ENCODE assay signal across 8 mouse cellular contexts in genomic region chr4:59548560-59549174, GRCm38 (mm10). TPM values are rescaled to one million over a fixed set of nuclear protein-coding genes. Genes with fewer than 3 reads are reported as not detected.
DNase-seq lines count a peak whose midpoint lies in the region; ATAC-seq and TF ChIP-seq lines count a peak whose summit lies in the region.

No protein-coding gene starts in this region.

- WGBS in heart, embryonic 14.5 days = under 1% methylated on average over 77 of the region's 83 CpGs
- WGBS in liver, embryonic 14.5 days (ENCODE audit: insufficient replicate concordance) = under 1% methylated on average over 83 of the region's 83 CpGs
- 0% methylated on average over 69 of the region's 83 CpGs for WGBS in neural tube, embryonic 11.5 days

- H3K4me2 ChIP-seq in CH12.LX (ENCODE audit: insufficient read depth, low read depth, poor library complexity, severe bottlenecking) = peak overlapping the region; percentile 96; the same call in 1 of the 2 replicates
- peak overlapping the region; percentile 93 for H3K4me2 ChIP-seq in heart, embryonic 14.5 days (ENCODE audit: low read length)
- H3K4me2 ChIP-seq in liver, embryonic 14.5 days (ENCODE audit: low read depth) = peak overlapping the region; percentile 96
- peak overlapping the region; percentile 75 for H3K4me2 ChIP-seq in neural tube, embryonic 11.5 days (ENCODE audit: low read depth)

- TF ChIP-seq EP300 in CH12.LX (IDR thresholded peaks at IDR 0.05; ENCODE audit: low read length) = no peak
- no peak for TF ChIP-seq EP300 in liver, embryonic 14.5 days (IDR thresholded peaks at IDR 0.05; ENCODE audit: low read depth)

- peak overlapping the region; percentile 73 to 89 (median 83) for H3K4me3 ChIP-seq in CH12.LX (replicated peaks in 1 of 3; ENCODE audit: low read depth in 2 of 3, low read length in 2 of 3, poor library complexity in 1 of 3)
- peak overlapping the region; percentile 71 to 95 for H3K4me3 ChIP-seq in heart, embryonic 14.5 days (ENCODE audit: control insufficient read depth in 1 of 2, insufficient read depth in 1 of 2, low read depth in 1 of 2, low read length in 2 of 2)
- peak overlapping the region; percentile 74 to 88 for H3K4me3 ChIP-seq in liver, embryonic 14.5 days (ENCODE audit: insufficient read depth in 1 of 2, low read depth in 2 of 2, low read length in 2 of 2)
- H3K4me3 ChIP-seq in neural tube, embryonic 11.5 days (ENCODE audit: low read depth, low read length) = peak overlapping the region; percentile 86

- no peak for TF ChIP-seq RAD21 in CH12.LX (IDR thresholded peaks at IDR 0.05; ENCODE audit: low read depth, low read length)

- in situ Hi-C loops in CH12.LX (cut with MboI; ENCODE audit: low pct_ligation_motif_present, low pct_unique_long_range_greater_than_20kb, low sequenced_read_pairs) = no loop called here

- DNase-seq in CH12.LX (ENCODE audit: extremely low read depth) = no peak
- DNase-seq in brain, embryonic 14.5 days (ENCODE audit: low read depth) = peak; percentile 63
- DNase-seq in kidney, postnatal 10 days = peak; percentile 85
- peak in 2 of 3 experiments; percentile 56 to 69 for DNase-seq in liver, embryonic 14.5 days (ENCODE audit: low read depth in 3 of 3, low spot score in 3 of 3)
- no peak for DNase-seq in neural tube, embryonic 11.5 days (ENCODE audit: low spot score)
- peak; percentile 83 for DNase-seq in testis, postnatal 10 days (ENCODE audit: low spot score)

- no peaks in the 10 kb centered on the region for H3K9me3 ChIP-seq in CH12.LX (replicated peaks; ENCODE audit: low read length)
- no peaks in the 10 kb centered on the region for H3K9me3 ChIP-seq in heart, embryonic 14.5 days (ENCODE audit: control insufficient read depth, low read length)
- no peaks in the 10 kb centered on the region for H3K9me3 ChIP-seq in liver, embryonic 14.5 days (ENCODE audit: control insufficient read depth, low read length)
- no peaks in the 10 kb centered on the region for H3K9me3 ChIP-seq in neural tube, embryonic 11.5 days (ENCODE audit: control insufficient read depth, low read length)

- no peaks in the 10 kb centered on the region for H3K27me3 ChIP-seq in CH12.LX (replicated peaks)
- H3K27me3 ChIP-seq in heart, embryonic 14.5 days (ENCODE audit: control insufficient read depth, insufficient read depth, low read length) = no peaks in the 10 kb centered on the region
- no peaks in the 10 kb centered on the region for H3K27me3 ChIP-seq in liver, embryonic 14.5 days (ENCODE audit: control insufficient read depth, insufficient read depth, low read length)
- no peaks in the 10 kb centered on the region for H3K27me3 ChIP-seq in neural tube, embryonic 11.5 days (ENCODE audit: control insufficient read depth, insufficient read depth, low read length)

- H3K27ac ChIP-seq in CH12.LX (ENCODE audit: insufficient read depth, low read depth) = peak overlapping the region; percentile 78
- peak overlapping the region; percentile 93 to 97 for H3K27ac ChIP-seq in heart, embryonic 14.5 days (replicated peaks in 1 of 2; ENCODE audit: control insufficient read depth in 1 of 2, insufficient read depth in 1 of 2, low read depth in 2 of 2, low read length in 2 of 2)
- H3K27ac ChIP-seq in liver, embryonic 14.5 days = peak overlapping the region; percentile 96
- H3K27ac ChIP-seq in neural tube, embryonic 11.5 days (ENCODE audit: low read depth, low read length) = peak overlapping the region; percentile 86

- TF ChIP-seq POLR2A in CH12.LX (IDR thresholded peaks at IDR 0.05; ENCODE audit: low read depth, low read length) = no peak
- no peak for TF ChIP-seq POLR2A in brain, embryonic 14.5 days (IDR thresholded peaks at IDR 0.05; ENCODE audit: borderline replicate concordance, extremely low read depth, insufficient read depth, insufficient read length, poor library complexity, severe bottlenecking)

- H3K36me3 ChIP-seq in CH12.LX (replicated peaks in 1 of 2; ENCODE audit: control insufficient read depth in 1 of 2, insufficient read depth in 1 of 2, low read length in 1 of 2) = no peaks in the 10 kb centered on the region
- no peaks in the 10 kb centered on the region for H3K36me3 ChIP-seq in heart, embryonic 14.5 days (ENCODE audit: control insufficient read depth, insufficient read depth, low read length)
- no peaks in the 10 kb centered on the region for H3K36me3 ChIP-seq in liver, embryonic 14.5 days (replicated peaks; ENCODE audit: control insufficient read depth, insufficient read depth, low read depth)
- H3K36me3 ChIP-seq in neural tube, embryonic 11.5 days (ENCODE audit: control insufficient read depth, insufficient read depth, low read length) = no peaks in the 10 kb centered on the region

- peaks cover 35% of the 10 kb centered on the region for H3K79me2 ChIP-seq in CH12.LX (replicated peaks; ENCODE audit: control insufficient read depth, extremely low read depth, insufficient read depth, poor library complexity, severe bottlenecking)

- peak overlapping the region; percentile 63 for H3K9ac ChIP-seq in CH12.LX (ENCODE audit: insufficient read depth, low read depth)
- peak overlapping the region; percentile 91 for H3K9ac ChIP-seq in heart, embryonic 14.5 days (ENCODE audit: low read length)
- H3K9ac ChIP-seq in liver, embryonic 14.5 days (replicated peaks) = peak overlapping the region; percentile 99
- H3K9ac ChIP-seq in neural tube, embryonic 11.5 days (ENCODE audit: low read length) = peak overlapping the region; percentile 85

- ATAC-seq in erythroid progenitor cell, adult 5-6 weeks (replicated peaks; ENCODE audit: low FRiP score, poor library complexity, severe bottlenecking) = peak; percentile 61
- peak; percentile 72 for ATAC-seq in heart, embryonic 14.5 days (ENCODE audit: insufficient number of reproducible peaks, insufficient read depth, low FRiP score, low read depth)
- peak; percentile 72 for ATAC-seq in liver, embryonic 14.5 days (ENCODE audit: insufficient read depth)
- ATAC-seq in neural tube, embryonic 11.5 days (ENCODE audit: insufficient read depth, low FRiP score, low TSS enrichment) = peak; percentile 79

- peaks cover 0 to 33% of the 10 kb centered on the region in 2 experiments; a peak in 2 of 4 replicates for H3K4me1 ChIP-seq in CH12.LX (ENCODE audit: control insufficient read depth in 1 of 2, insufficient read depth in 2 of 2)
- peaks cover 0 to 25% of the 10 kb centered on the region in 2 experiments; a peak in 2 of 4 replicates for H3K4me1 ChIP-seq in heart, embryonic 14.5 days (ENCODE audit: control insufficient read depth in 2 of 2, insufficient read depth in 2 of 2, low read length in 2 of 2)
- H3K4me1 ChIP-seq in liver, embryonic 14.5 days (replicated peaks; ENCODE audit: control insufficient read depth in 2 of 2, insufficient read depth in 2 of 2, low read length in 1 of 2) = peaks cover 13 to 18% of the 10 kb centered on the region in 2 experiments
- H3K4me1 ChIP-seq in neural tube, embryonic 11.5 days (ENCODE audit: control insufficient read depth, insufficient read depth, low read length) = 0 out of 2 replicates have a peak, but pooled peaks cover 3% of the 10 kb centered on the region

- TF ChIP-seq CTCF in CH12.LX (conservative IDR thresholded peaks at IDR 0.05 in 1 of 2, IDR thresholded peaks at IDR 0.05 in 1 of 2; ENCODE audit: low read depth in 2 of 2, low read length in 2 of 2) = no peak
- no peak for TF ChIP-seq CTCF in brain, embryonic 14.5 days (IDR thresholded peaks at IDR 0.05; ENCODE audit: borderline replicate concordance, extremely low read depth, insufficient read depth, insufficient read length)
- TF ChIP-seq CTCF in liver, embryonic 14.5 days (IDR thresholded peaks at IDR 0.05; ENCODE audit: low read depth) = no peak

- dilution Hi-C loops in CH12.LX (cut with MboI; ENCODE audit: extremely low pct_ligation_motif_present, extremely low pct_unique_long_range_greater_than_20kb, low sequenced_read_pairs) = no loop called here

TF ChIP-seq in CH12.LX, 34 proteins besides CTCF, POLR2A, EP300 and RAD21 (continues in another document):
- TF ChIP-seq JUND (conservative IDR thresholded peaks at IDR 0.05; ENCODE audit: low read depth, low read length) (no peak), MAX (IDR thresholded peaks at IDR 0.05; ENCODE audit: low read length) (no peak), MXI1 (IDR thresholded peaks at IDR 0.05; ENCODE audit: low read depth, low read length) (peak; percentile 55), NELFE (IDR thresholded peaks at IDR 0.05; ENCODE audit: low read depth, low read length) (no peak), JUN (IDR thresholded peaks at IDR 0.05; ENCODE audit: insufficient read depth, low read depth, low read length) (no peak), MYC (IDR thresholded peaks at IDR 0.05; ENCODE audit: low read depth, low read length) (no peak), ZNF384 (IDR thresholded peaks at IDR 0.05; ENCODE audit: low read depth, low read length) (no peak; the same call in 1 of the 2 replicates), ZC3H11A (IDR thresholded peaks at IDR 0.05; ENCODE audit: low read depth, low read length) (no peak), ZKSCAN1 (IDR thresholded peaks at IDR 0.05; ENCODE audit: borderline replicate concordance, low read depth, low read length) (no peak)

RNA-seq across cellular contexts. Expression of gene Ptbp3, which starts 0.5 kb away (rescaled TPM):
- 45.2 and 45.7 TPM in 2 replicates for total RNA-seq in CH12.LX (2012; rRNA removed)
- total RNA-seq in CH12.LX (2014; rRNA removed) = 81.4 and 85.9 TPM in 2 replicates
- polyA plus RNA-seq in CH12.LX (2012; ENCODE audit: insufficient read length, low read depth) = 40.3 and 48.1 TPM in 2 replicates
- polyA plus RNA-seq in brain, embryonic 14.5 days (2012; rRNA removed) = 14.0 and 18.6 TPM in 2 replicates
- total RNA-seq in erythroid progenitor cell, adult 5-6 weeks (2015; ENCODE audit: low replicate concordance) = 256 and 320 TPM in 2 replicates
- 179 and 231 TPM in 2 replicates for total RNA-seq in erythroid progenitor cell, adult 5-6 weeks (2017; ENCODE audit: low replicate concordance)
- 37.7 and 38.1 TPM in 2 replicates for polyA plus RNA-seq in heart, embryonic 14.5 days (2014; fragmentation: Nextera tagmentation; extraction: Ambion mirVana)
- polyA plus RNA-seq in liver, embryonic 14.5 days (2012; rRNA removed) = 22.7 and 26.6 TPM in 2 replicates
- polyA plus RNA-seq in liver, embryonic 14.5 days (2014; fragmentation: Nextera tagmentation; extraction: Ambion mirVana) = 64.7 and 72.3 TPM in 2 replicates
- polyA plus RNA-seq in neural tube, embryonic 11.5 days (2014; fragmentation: Nextera tagmentation; extraction: Ambion mirVana) = 50.2 and 51.5 TPM in 2 replicates

RNA-seq across cellular contexts. Expression of gene Hsdl2, which starts 32.7 kb away (rescaled TPM):
- 6.8 and 7.0 TPM in 2 replicates for total RNA-seq in CH12.LX (2012; rRNA removed)
- 9.7 and 11.1 TPM in 2 replicates for total RNA-seq in CH12.LX (2014; rRNA removed)
- polyA plus RNA-seq in CH12.LX (2012; ENCODE audit: insufficient read length, low read depth) = 9.3 and 10.4 TPM in 2 replicates
- 16.6 and 22.6 TPM in 2 replicates for polyA plus RNA-seq in brain, embryonic 14.5 days (2012; rRNA removed)
- 13.8 and 19.1 TPM in 2 replicates for total RNA-seq in erythroid progenitor cell, adult 5-6 weeks (2015; ENCODE audit: low replicate concordance)
- total RNA-seq in erythroid progenitor cell, adult 5-6 weeks (2017; ENCODE audit: low replicate concordance) = 11.8 and 20.7 TPM in 2 replicates
- polyA plus RNA-seq in heart, embryonic 14.5 days (2014; fragmentation: Nextera tagmentation; extraction: Ambion mirVana) = 54.0 and 57.4 TPM in 2 replicates
- 5.5 and 10.4 TPM in 2 replicates for polyA plus RNA-seq in liver, embryonic 14.5 days (2012; rRNA removed)
- polyA plus RNA-seq in liver, embryonic 14.5 days (2014; fragmentation: Nextera tagmentation; extraction: Ambion mirVana) = 16.3 and 17.6 TPM in 2 replicates
- polyA plus RNA-seq in neural tube, embryonic 11.5 days (2014; fragmentation: Nextera tagmentation; extraction: Ambion mirVana) = 40.3 and 44.1 TPM in 2 replicates

Comparison
In these comparisons a context has a peak if more than half of its experiments do, and no peak if none do; other contexts are left out.
1. DNase-seq: peak in brain, embryonic 14.5 days (single experiment), kidney, postnatal 10 days (single experiment), liver, embryonic 14.5 days (2 of 3) and testis, postnatal 10 days (single experiment); none in CH12.LX (single experiment) and neural tube, embryonic 11.5 days (single experiment).
2. Peak in every context shown above with its lines, with median percentiles within 50 percentile points of each other: H3K27ac ChIP-seq, H3K4me2 ChIP-seq, H3K4me3 ChIP-seq, H3K9ac ChIP-seq and ATAC-seq.